Mouse (Mus musculus) heart, adult 11 months (tissue): ENCODE measurements around the gene Impdh1.

Experiments used
- DNase-seq: peaks from one replicate; pipeline ENCODE4 v3.0.0; 2022

The Impdh1 gene

DNA sequence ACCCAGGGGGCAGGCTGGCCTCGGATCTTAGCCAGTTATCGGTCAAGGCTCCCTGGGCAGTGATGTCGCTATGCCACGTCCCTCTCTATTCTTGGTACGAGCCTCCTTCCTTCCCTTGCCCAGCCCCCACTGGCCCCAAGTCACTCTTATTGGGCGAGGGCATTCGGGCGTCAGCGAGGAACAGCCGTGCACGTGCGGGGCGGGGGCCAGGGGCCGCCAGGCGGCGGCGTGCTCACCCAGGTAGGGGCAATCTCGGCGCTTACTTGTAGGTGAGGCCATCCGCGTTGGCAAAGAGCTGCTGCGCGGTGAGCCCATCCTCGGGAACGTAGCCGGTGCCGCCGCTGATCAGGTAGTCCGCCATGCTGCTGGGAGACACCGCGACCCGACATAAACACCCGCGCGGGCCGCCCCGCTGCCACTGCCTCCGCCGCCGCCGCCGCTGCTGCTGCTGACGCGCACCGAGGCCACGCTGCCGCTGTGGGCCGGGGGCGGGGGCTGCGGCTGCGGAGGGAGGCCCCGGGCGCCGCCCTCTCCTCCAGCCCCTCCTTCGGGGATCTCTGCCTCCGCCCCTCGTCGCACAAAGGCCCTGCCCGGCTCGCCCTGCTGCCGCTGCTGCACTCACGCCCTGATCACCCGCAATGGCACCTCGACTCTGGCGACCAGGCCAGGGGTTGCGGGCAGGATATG, 4.2 kb downstream of the Impdh1 start:
- DNase-seq = peak; percentile 99

DNA sequence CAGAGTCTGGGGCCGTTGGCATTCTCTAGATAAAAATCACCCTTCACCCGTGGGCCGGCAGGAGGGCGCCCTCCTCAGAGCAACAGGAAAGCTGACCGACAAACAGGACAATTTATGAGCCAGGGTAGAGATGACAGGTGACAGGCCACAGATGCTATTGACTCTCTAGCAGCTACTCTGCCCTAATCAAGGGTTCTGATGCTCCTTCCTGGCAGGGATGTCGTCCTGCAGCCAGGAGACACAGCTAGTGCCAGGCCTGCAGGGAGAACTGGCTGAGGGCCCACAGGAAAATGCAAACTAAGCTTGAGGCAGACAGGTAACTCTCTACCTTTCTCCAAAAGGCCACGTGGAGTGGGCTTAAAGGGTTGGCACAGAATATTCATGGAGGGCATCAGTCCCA, 5.0 kb downstream of the Impdh1 start:
- peak; percentile 91 for DNase-seq

DNA sequence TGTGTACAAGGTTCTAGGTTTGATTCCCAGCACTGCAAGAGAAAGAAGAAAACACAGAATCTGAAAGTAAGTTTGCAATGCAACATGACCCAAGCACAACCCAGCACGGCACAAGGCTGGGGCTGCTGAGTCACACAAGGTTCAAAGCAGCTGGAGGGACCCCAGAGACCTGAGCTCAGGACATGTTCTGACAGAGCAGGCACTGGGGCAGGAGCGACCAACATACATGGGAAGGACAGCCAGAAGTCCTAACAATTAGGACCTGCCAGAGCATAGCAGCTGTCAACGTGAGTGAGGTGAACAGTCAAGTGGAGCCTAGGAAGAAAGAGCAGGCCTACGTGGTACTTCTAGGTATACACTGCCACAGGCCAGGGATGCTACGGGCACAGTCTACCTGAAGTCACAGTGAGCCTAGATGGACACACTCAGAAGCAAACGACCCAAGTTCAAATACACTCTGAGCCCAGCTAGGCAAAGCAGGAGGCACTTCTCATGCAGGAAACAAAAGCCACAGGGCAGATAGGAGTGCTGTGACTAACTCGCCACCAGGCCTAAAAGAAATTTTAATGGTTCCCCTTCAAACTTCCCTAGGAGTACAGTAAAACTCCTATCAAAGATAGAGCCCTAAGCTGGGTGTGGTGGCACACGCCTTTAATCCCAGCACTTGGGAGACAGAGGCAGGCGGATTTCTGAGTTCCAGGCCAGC, 5.8 kb downstream of the Impdh1 start:
- peak; percentile 88 for DNase-seq

DNA sequence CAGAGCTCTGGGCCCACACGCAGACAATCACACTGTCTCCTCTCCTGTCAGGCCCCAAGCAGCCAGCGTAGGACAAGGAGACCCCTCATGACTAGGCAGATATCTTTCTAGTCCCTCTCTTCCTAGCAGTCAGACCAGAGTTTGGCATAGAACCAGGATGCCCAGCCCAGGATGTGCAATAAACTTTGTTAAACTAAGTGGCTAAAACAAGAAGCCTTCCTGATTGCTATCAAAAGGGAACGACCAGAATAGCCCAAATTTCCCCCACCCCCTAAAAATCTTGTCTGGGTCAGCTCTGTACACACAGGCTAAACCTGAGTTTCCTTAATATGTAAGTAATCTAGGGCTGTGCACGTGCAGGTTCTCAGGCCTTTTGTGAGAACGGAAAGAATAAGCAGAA, 8.0 kb downstream of the Impdh1 start:
- peak; percentile 84 for DNase-seq

DNA sequence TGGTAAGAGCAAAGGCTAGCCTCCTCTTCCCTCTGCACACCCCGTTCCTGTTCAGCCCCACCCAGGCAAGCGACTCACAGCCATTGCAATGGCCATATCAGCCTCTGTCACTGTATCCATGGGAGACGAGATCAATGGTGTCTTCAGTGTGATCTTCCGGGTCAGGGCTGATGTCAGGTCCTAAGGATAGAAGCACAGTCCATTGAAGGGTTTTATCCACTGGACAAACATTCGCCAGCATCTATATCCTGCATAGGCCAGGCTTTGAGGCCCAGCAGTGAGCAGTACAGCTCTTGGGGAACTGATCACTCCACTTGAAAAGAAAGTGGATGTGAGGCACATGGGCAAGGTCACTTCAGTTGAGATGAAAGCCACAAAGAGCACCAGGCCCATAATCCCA, 9.1 kb downstream of the Impdh1 start:
- DNase-seq = peak; percentile 83

DNA sequence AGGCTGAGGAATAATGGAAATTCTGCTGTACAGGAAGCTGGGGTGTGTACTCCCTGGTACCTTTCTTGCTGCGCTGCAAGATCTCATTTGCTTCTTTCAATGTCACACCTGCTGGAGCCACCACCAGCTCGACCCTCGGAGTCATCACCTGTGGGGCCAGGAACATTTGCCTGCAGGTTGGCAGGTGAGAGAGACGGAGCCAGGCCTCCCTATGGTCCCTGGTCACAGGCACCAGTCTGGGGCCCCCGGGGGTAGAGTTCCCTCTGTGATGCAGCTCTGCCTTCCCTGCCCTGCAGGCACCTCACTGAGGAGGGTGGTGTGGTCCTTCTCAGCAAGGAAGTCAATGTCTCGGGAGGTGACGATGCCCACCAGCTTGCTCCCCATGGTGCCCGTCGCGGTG, 10.2 kb downstream of the Impdh1 start:
- peak; percentile 89 for DNase-seq

DNA sequence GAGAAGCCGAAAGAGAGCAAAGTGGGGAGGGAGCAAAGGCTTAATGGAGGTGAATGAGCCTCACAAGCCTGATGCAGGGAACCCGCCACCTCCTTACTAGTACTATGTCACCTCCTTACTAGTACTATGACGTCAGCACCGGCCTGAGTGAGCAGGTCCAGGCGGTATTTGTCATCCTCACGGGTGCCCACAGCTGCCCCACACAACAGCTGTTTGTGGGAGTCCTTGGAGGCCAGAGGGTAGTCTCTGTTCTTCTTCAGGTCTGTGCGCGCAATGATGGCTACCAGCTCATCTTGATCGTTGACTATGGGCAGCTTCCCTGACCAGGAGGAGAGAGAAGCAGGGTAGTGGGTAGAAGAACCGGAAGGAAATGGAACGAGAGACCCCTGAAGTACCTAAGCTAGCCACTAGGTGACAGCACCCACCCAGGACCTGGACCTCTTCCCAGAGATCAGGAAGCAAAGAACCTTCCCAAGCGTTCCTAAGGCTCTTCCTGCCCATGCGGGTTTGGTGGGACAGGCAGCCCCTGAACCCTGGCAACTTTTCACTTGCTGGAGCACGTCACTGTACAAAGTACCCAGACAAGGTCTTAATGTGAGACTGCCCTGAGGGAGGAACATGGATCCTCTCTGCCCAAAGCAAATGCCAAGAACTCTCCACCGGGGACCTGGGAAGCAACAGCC, 11.1 kb downstream of the Impdh1 start:
- DNase-seq = peak; percentile 96

DNA sequence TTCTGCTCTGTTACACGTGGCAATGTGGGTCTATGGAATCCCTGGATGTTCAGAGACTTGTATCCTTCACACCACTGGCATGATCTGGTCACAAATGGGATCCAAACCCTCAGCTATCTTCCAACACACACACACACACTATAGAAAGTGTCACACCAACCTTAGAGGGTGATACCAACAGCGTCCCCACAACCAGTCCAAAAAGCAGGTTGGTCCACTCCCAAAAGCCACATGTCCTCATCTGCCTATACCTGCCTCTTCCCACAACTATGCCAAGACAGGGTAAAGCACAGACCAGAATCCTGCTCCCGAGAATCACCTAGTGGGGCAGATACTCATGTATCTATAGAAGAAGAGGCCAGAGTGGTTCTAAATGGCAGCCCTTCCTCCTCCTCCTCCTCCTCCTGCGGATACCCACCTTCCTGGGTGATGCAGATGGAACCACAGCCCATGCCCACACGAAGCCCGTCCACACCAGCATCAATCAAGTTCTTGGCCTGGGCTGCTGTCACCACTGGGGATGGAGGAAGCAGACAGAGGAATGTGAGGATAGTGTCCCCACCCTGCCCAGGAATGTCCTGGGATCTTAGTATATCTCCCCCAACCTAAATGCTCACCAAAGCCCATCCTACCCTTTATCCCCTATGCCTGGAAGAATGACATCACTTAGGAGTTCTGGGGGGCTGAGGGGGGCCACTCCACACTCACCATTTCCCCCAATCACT, 12.1 kb downstream of the Impdh1 start:
- DNase-seq = peak; percentile 89

DNA sequence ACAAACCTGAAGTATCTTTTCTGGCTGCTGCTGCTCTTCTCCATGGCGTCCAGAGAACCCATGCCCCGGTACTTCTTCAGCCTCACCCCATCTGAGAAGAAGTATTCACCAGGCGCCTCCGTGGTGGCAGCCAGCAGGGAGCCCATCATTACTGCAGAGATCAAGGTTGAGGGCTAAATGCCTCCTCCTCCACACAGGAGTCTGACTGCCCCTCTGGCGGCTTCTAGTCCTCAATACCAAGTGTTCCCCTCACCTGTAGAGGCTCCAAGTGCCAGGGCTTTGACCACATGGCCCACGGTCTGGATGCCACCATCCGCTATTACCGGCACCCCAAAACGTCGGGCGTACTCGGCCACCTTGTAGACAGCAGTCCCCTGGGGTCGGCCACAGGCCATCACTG, 13.1 kb downstream of the Impdh1 start:
- peak; percentile 89 for DNase-seq

DNA sequence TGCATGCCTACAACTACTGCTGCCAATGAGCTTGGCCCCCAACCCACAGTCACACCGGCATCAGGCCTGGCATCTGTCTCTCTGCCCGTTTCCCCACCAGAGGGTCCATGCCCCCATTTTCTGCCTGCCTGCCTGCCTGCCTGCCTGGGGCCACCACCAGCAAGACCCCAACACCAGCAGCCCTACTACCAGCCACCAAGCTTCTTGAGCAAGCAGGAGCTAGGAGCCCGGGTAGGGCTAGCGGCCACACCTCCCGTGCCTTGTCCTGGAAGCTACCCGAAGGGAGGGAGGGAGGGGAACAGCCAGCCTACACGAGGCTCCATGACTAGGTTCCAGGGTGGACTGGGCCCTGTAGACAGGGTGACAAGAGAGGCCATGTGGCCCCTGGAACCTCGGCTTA, 14.2 kb downstream of the Impdh1 start:
- DNase-seq = peak; percentile 90

DNA sequence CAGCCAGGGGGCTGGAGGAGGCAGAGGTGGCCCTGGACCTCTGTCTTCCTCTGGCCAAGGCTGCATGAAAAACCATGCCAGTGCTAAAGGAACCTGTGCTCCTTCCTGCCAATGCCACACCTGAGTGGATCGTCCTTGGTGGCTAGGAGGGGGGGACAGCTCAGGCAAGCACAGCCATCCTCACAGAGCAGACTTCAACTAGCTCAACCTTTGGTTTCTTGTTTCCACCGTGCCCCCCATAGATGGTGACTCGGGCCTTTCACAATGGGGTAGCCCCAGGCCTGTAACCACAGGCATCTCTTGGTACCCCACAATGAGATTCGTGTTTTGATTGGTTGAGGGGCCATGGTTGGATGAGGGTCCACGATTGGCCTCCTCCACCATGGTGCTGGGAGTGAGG, 14.8 kb downstream of the Impdh1 start:
- peak; percentile 86 for DNase-seq

DNA sequence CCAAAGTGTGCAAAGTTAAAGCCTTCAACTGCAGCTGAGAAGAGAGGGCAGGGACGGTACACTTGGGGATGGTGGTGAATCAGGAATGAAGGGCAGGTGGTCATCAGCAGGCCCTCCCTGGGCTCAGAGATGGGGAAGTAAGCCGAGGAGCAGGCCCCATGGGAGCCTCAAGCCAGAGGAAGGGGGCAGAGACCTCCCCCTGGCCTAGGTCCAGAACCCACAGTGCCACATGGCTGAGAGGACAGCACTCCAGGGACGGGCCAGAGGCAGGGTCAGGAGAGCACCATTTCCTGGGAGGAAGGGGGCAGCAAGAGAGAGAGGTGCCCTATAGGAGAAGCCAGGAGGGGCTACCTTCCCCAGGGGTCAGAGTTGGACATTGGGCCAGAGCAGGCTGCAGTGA, 15.7 kb downstream of the Impdh1 start:
- peak; percentile 86 for DNase-seq

DNA sequence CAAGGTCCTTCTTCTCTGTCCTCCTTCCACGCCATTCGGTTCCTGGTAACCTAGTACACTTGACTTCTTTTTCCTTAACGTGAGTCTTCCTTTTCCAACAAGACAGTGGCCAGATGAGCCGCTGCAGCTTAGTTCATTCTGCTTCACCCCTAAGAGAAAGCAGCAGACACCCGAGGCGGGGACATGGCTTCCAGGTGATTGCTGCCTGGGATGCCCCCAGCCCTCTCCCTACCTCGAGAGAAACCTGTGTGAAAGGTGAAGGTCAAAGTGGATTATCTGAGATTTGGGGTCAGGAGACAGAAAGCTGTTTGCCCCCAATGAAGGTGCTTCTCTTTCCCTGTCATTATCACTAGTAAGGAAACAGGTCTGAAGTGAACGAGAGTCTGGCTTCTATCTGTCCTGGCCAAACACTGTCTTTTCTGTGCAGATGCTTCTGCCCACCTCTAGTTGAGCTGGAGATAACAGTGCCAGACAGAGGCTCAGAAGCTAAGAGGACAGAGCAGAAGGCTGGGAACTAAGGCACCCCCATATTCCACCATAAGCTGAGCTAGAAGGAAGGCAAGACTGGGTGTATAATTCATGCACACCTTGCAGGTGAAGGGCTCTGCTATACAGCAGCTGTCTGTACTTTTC, 16.8 kb downstream of the Impdh1 start:
- DNase-seq = peak; percentile 88

DNA sequence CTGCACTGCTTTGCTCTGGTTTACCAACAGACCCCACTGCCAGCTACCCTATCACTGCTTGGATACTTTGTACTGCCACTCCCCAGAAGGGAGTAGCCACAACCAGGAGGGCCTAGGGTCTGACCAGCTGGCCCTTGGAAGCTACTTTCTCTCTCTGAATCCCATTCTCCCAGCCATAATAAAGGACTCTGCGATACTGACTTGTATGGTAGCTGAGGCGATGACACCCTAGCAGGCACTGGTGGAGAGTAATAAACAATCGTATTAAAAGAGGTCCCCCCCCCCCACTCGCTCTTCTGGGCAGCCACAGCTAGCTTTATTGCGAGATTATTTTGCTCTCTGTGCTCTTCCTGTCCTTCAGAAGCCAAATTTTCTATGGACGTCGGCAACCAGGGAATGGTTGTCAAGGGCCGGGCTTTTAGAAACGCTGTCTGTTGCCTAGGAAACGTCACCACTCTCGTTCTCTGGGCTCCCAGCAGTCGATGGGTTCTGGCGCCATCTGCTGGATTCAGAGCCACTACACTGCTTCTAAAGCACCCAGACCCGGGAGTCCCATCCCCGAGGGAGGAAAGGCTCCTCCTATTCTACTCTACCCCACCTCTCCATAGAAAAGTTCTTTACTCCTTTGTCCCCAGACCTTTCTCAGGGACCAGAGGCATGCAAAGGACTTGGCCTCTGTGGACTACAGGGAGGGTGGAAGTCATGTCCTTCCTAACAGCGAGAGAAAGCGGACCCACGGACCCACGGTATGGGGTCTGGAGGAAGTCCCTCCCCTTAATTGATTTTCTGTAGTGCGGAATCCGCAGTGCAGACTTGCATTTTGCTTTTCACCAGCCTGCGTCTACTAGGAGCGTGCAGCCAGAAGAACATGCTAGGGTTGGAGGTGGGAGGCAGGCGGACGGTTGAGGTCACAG, 17.6 kb downstream of the Impdh1 start:
- peak; percentile 99 for DNase-seq

DNA sequence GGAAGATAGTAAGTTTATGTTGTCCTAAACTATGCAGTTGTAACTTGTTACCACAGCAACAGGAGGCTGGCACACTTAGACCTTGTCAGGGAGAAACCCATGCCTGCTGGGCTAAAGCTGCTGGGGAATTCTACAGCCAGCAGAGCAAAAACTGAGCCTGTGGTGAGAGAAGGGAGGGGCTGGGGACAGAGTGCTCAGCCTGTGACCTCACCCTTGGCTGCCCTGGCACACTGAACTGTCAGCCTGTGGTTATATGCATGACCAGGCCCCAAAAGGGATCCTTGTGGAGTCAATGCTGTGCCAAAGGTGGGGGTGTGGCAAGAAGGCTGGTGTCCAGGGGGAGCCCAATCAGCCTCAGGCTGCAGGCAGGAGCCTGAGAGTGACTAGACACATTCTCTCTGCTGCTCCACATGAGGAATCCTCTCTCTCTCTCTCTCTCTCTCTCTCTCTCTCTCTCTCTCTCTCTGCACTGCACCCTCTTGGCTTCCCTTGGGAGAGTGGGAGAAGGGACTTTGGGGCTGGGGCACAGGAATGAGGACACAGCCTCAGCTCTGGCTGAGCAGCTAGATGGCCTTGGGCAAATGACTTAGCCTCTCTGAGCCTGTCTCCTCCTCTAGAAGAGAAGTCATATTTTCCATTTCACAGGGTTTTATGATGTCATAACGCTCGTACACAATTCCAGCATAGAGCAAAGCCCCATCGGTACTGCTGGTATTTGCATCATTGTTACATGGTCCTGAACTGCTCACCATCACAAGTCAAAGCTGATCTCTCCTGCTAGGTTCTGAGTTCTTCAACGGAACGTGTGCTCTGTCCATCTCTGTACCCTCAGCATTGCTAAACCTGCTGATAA, 20.1 kb downstream of the Impdh1 start:
- peak; percentile 97 for DNase-seq

DNA sequence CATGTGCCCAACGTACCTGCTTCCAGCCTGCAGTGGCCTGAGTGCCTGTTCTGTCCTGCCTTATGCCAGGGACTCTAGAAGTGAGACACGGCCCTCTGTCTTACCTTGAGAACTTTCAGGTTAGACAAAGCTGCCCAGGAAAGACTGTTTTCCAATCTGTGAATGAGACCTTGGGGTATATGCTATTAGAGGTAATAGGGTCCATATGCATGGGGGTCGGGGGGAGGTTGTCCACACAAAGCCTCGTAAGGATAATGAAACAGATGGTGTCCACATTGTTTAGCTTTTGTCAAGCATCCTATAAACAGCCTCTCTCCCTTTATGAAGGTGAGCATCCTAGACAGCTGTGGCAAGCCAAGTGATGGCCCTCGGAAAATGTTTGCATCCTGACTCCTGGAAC, 21.0 kb downstream of the Impdh1 start:
- DNase-seq = peak; percentile 85

DNA sequence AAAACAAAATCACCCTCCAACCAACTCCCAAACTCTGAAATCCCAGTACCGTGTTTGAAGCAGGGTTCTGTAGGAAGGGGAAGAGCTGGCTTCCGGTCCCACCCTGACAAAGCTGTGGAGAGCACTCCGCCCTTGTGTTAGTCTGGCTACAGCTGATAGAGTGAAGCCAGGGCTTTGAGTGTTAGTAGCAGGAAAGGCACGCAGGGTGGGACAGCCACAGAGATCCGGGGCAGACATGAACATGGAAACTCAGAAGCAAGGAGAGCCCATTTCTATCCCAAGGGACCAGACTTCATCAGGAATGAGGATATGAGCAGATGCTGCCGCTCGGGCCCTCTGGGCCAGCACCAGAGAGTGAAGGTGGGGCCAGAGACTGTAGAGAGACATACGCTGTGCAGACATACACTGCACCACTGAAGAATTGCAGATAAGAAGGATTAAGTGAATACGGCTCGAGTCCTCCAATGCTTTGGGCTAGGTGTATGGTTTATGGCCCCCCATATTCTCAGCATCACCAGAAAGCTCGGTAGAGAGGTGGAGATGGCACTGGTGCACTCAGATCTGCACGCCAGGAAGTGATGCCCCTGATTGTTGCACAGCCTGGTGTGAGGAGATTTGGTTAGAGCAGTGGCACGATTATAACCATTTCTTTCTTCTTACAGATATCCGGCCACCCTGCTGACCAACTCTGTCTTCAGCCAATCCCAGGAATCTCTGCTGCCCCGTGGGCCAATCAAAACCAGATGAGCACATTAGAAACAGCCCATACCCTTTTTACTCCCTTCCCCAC, 22.0 kb downstream of the Impdh1 start:
- peak; percentile 99 for DNase-seq

DNA sequence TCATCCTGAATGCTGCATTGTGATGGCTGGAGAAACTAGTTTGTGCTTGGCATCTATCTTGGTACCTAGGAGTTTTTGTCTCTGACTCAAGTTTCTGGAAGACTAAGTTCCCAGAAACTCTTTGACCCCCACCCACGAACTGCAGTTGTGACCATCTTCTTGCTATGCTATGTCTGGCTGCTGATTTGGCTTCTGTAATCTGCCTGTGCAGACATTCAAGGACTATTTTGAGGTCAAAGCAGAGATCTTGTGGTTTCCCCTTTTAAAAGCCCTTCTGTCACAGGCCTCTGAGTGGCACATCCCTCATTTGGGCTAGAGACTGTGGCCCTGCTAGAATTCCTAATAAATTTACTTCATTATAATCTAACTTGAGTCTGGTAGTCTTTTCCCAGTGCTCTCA, 28.2 kb downstream of the Impdh1 start:
- peak; percentile 34 for DNase-seq

DNA sequence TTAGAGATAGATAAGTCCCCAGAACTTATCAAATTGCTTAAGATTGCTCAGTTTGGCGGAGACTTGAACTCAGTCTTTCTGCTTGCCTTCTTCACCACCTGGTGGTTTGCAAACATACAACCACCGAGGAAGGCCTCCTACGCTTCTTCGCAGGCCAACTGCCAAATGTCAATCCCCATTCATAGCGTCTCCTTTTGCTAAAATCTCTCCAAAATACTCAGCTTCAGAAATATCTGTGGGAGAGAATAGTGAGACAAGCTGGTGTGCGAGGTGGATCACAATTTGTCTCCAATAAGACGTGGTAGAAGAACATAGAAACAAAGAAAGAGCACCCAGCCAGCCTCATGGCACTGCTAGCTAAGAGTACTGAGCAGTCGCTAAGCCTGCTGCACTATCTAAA, 36.3 kb downstream of the Impdh1 start:
- peak; percentile 68 for DNase-seq
